Mouse (Mus musculus): Measurements from ENCODE around the gene Hes5.

DNA sequence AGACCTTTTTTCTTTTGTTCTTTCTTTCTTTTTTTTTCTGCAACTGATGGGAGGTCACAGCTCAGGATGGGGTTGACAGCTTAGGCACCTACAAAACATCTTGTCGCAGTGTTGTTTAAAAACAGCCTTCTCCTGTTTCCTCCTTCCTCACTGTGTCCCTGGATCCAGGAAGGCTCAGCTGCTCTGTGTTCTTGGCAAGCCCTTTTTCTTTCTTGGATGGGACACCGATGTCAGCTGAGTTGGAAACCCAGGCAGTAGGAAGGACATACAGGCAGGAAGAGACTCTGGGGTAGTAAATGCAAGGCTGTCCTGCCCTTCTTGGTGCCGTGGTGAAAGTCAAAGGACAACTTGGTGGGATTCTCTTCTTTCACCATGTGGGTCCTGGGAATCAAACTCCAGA lies 5.1 kb downstream of the Hes5 start:
- no peak for TF ChIP-seq SMC3 (IDR thresholded peaks at IDR 0.05; ENCODE audit: low read depth, low read length)
- no peak for TF ChIP-seq TAL1 (IDR thresholded peaks at IDR 0.05; ENCODE audit: low read length)
- TF ChIP-seq ZMIZ1 (IDR thresholded peaks at IDR 0.05; ENCODE audit: low read depth, low read length): no peak
- TF ChIP-seq MEF2A (IDR thresholded peaks at IDR 0.05; ENCODE audit: extremely low read depth, insufficient replicate concordance, low read depth, low read length, poor library complexity, severe bottlenecking): no peak

Measured in MEL (cell line).